Mouse (Mus musculus): Measurements from ENCODE around the gene Fam124b.

Gene Fam124b

GRCm38 (mm10) chr1:80177651-80178382, 40.5 kb downstream of the Fam124b start:
- DNase-seq (ENCODE audit: low spot score): no peak

- DNase-seq (ENCODE audit: low spot score): no peak
Measured at GRCm38 (mm10) chr1:80167706-80168105, 50.6 kb downstream of the Fam124b start.

GRCm38 (mm10) chr1:80166577-80166976, 51.7 kb downstream of the Fam124b start:
- no peak for DNase-seq (ENCODE audit: low spot score)

GRCm38 (mm10) chr1:80165391-80165790, 52.9 kb downstream of the Fam124b start:
- DNase-seq (ENCODE audit: low spot score): no peak

GRCm38 (mm10) chr1:80162943-80163342, 55.3 kb downstream of the Fam124b start:
- no peak for DNase-seq (ENCODE audit: low spot score)

- no peak for DNase-seq (ENCODE audit: low spot score)
Measured at GRCm38 (mm10) chr1:80159586-80159985, 58.7 kb downstream of the Fam124b start.

- no peak for DNase-seq (ENCODE audit: low spot score)
Measured at GRCm38 (mm10) chr1:80154902-80155301, 63.4 kb downstream of the Fam124b start.

GRCm38 (mm10) chr1:80153125-80153716, 65.1 kb downstream of the Fam124b start:
- no peak for DNase-seq (ENCODE audit: low spot score)

GRCm38 (mm10) chr1:80150681-80151080, 67.6 kb downstream of the Fam124b start:
- DNase-seq (ENCODE audit: low spot score): no peak
